Mouse (Mus musculus) midbrain, embryonic 11.5 days (tissue): ENCODE measurements at regions not wholly inside any gene's neighbourhood (a gene's known extent, or its start where the extent isn't known, plus 50 kb on each side); places are given as distances from the start of the nearest gene placed in this dataset.

Source experiments
- ATAC-seq: fragments of 200-750 bp; cut with Nextera tagmentation; 2 replicates; pipeline ENCODE4 v1.8.0; 2017; ENCODE audit warnings: moderate TSS enrichment, moderate library complexity; ENCODE audit not compliant: low FRiP score
- DNase-seq: peaks from one replicate; pipeline ENCODE4 v3.0.0; 2015; ENCODE audit warnings: low spot score; ENCODE audit errors: missing footprints
- H3K27ac ChIP-seq: fragments of 300-500 bp; sonication (generic); 2 replicates; pipeline ENCODE4 v1.5.1; 2014; ENCODE audit warnings: low read depth, low read length
- H3K27me3 ChIP-seq: fragments of 300-500 bp; sonication (generic); 2 replicates; pipeline ENCODE4 v1.6.1; 2014; ENCODE audit warnings: mild to moderate bottlenecking, low read length, moderate library complexity, mixed read lengths; ENCODE audit not compliant: control insufficient read depth, insufficient read depth
- H3K36me3 ChIP-seq: fragments of 300-500 bp; sonication (generic); 2 replicates; pipeline ENCODE4 v1.6.1; 2014; ENCODE audit warnings: mild to moderate bottlenecking, low read length, moderate library complexity, mixed read lengths; ENCODE audit not compliant: control insufficient read depth, insufficient read depth
- H3K4me1 ChIP-seq: fragments of 300-500 bp; sonication (generic); 2 replicates; pipeline ENCODE4 v1.6.1; 2014; ENCODE audit warnings: low read length; ENCODE audit not compliant: control insufficient read depth, insufficient read depth
- H3K4me2 ChIP-seq: fragments of 300-500 bp; sonication (generic); 2 replicates; pipeline ENCODE4 v1.6.1; 2014; ENCODE audit warnings: mild to moderate bottlenecking, moderate library complexity
- H3K4me3 ChIP-seq: fragments of 300-500 bp; sonication (generic); 2 replicates; pipeline ENCODE4 v1.5.1; 2014; ENCODE audit warnings: low read depth, low read length
- H3K9ac ChIP-seq: fragments of 300-500 bp; sonication (generic); 2 replicates; pipeline ENCODE4 v1.6.1; 2014; ENCODE audit warnings: low read length
- H3K9me3 ChIP-seq: fragments of 300-500 bp; sonication (generic); 2 replicates; pipeline ENCODE4 v1.6.1; 2016; ENCODE audit warnings: low read length; ENCODE audit not compliant: control insufficient read depth
- WGBS: fragments of 180-500 bp; shearing (Covaris S2); extraction: QIAGEN DNeasy Blood & Tissue Kit; methylation state at CpG from one replicate; pipeline ENCODE4 v1.1.7; 2014; 5-methylcytosine and 5-hydroxymethylcytosine counted together

DNA sequence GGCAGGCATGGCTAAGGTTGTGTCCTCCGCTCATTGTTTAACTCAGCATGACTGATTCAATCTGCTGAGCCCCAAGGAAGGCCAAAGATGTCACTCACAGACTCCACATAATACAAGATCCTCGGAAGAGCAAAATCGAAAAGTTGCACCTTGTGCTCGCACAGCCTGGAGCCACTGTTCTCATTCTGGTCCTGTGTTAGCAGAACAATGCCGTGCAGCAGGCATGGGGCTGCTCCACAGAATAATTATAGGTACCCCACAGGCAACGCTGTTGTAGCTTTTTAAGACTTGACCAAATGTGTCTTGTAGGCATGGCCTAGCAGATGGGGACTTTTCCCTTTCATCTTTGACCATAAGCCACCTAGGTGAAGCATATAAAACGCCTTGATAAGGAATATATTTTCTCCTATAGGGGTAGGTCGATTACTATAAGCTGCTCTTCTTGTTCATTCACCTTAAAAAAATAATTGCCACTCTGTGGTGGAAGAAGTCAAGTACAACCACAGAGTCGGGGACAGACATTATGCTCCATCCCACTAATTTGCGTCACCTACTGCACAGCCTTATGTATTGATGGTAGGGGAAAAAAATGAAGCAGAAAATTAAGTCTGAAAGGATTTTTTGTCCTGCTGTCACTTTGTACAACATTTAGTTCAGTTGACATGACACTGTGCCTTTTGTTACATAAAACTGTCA, 529.8 kb upstream of the Itga1 start:
- ATAC-seq (peak; percentile 81), DNase-seq (peak; percentile 86)
- Histone ChIP-seq H3K27ac (no peak overlapping the region), H3K4me1 (no peaks in the 10 kb centered on the region), H3K9ac (no peak overlapping the region), H3K36me3 (no peaks in the 10 kb centered on the region), H3K4me3 (no peak overlapping the region), H3K9me3 (no peaks in the 10 kb centered on the region), H3K4me2 (no peak overlapping the region), H3K27me3 (no peaks in the 10 kb centered on the region)
- WGBS = 45% methylated on average over 10 of the region's 10 CpGs

DNA sequence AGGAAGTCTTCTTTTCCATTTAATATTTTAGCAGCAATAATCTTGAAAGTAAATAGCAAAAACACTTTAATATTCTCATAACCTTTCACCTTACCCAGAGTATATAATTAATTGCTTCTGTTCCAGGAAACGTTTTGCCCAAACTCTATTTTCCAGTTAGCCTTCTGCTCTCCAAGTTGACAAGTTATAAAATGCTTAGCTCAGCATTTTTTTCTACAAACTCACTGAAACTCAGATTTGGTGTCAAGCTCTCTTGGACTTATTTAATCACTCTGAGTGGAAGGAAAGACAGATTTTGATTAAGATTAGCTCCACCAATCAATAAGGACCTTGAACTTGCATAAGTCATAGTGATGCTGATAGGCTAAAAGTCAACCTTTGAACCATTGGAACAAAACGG, 528.8 kb upstream of the Itga1 start:
- DNase-seq = no peak
- H3K36me3 ChIP-seq = no peaks in the 10 kb centered on the region
- H3K9ac ChIP-seq = no peak overlapping the region
- H3K4me1 ChIP-seq = no peaks in the 10 kb centered on the region
- no peaks in the 10 kb centered on the region for H3K27me3 ChIP-seq
- no peak for ATAC-seq
- WGBS = 76% methylated on average over 2 of the region's 2 CpGs
- H3K4me3 ChIP-seq = no peak overlapping the region
- no peak overlapping the region for H3K27ac ChIP-seq
- H3K4me2 ChIP-seq = no peak overlapping the region
- H3K9me3 ChIP-seq = no peaks in the 10 kb centered on the region

DNA sequence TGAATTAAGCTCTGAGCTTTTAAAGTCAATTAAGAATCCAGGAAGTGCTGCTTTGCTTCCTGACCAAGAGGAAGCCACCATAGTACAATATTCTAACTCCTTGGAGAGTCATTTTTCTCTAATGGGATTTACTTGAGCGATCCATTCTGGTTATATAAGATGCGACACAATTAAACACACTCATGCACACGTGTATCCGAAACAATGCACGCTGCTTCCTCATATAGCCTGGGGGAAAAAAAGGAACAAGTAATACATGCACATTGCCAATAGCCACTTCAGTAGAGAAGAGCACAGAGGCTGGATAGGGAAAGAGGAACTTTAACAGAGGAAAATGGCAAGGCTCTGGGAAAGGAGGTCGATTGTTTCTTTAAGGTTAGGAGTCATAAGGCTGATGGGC, 511.4 kb upstream of the Itga1 start:
- no peaks in the 10 kb centered on the region for H3K36me3 ChIP-seq
- H3K4me2 ChIP-seq = no peak overlapping the region
- H3K27ac ChIP-seq = no peak overlapping the region
- H3K27me3 ChIP-seq = no peaks in the 10 kb centered on the region
- no peaks in the 10 kb centered on the region for H3K9me3 ChIP-seq
- H3K4me3 ChIP-seq = no peak overlapping the region
- ATAC-seq (no peak), DNase-seq (no peak)
- H3K9ac ChIP-seq = no peak overlapping the region
- WGBS = 88% methylated on average over 6 of the region's 6 CpGs
- H3K4me1 ChIP-seq = no peaks in the 10 kb centered on the region

DNA sequence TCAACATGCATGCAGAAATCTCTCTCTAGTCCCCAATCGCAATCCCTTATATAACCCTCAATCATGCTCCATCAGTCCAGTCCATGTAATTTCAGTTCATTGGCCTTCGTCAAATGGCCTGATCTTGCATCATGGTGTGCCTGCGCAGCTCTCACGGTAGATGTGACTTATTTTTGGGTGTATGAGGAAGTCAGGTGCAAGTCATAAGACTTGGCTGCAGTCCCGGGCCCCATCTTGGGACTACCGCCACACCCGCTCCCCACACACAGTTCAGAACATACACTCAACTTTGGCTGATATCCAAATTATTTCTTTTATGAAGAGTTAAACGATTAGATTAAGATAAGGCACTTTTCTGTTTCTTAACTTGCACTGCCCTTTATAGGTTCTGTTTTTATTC, 504.7 kb upstream of the Itga1 start:
- no peaks in the 10 kb centered on the region for H3K27me3 ChIP-seq
- WGBS = 94% methylated on average over 8 of the region's 8 CpGs
- H3K36me3 ChIP-seq = no peaks in the 10 kb centered on the region
- no peak overlapping the region for H3K27ac ChIP-seq
- H3K9ac ChIP-seq = no peak overlapping the region
- ATAC-seq (no peak), DNase-seq (no peak)
- H3K4me1 ChIP-seq = no peaks in the 10 kb centered on the region
- no peaks in the 10 kb centered on the region for H3K9me3 ChIP-seq
- no peak overlapping the region for H3K4me2 ChIP-seq
- no peak overlapping the region for H3K4me3 ChIP-seq

DNA sequence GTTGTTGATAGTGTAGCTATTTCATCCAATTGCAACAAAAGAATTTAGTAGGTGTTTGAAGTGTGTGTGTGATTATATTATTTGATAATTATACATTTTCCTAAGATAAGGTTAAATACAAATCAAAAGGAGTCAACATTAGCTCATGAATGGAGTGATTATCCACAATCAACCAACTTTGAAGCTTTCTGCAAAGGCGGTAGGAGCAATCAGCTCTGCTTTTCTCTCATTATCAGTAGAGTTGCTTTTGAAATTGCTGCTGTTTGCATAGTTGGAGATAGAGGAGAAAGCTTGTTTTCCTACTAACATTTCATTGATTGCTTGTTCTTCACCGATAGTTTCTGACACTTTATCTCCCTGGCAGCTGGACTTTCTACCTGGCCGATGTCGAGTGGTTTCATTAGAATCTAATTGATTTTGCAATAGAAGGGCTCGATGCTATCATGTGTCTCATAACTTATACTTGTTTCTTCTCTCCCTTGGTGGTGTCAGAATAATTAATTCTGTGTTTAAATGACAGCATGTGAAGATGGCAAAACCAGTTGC, 493.4 kb upstream of the Itga1 start:
- 84% methylated on average over 5 of the region's 5 CpGs for WGBS
- DNase-seq (no peak), ATAC-seq (no peak)
- Histone ChIP-seq H3K9ac (no peak overlapping the region), H3K27me3 (no peaks in the 10 kb centered on the region), H3K4me1 (no peaks in the 10 kb centered on the region), H3K4me3 (no peak overlapping the region), H3K4me2 (no peak overlapping the region), H3K36me3 (no peaks in the 10 kb centered on the region), H3K27ac (no peak overlapping the region), H3K9me3 (no peaks in the 10 kb centered on the region)

DNA sequence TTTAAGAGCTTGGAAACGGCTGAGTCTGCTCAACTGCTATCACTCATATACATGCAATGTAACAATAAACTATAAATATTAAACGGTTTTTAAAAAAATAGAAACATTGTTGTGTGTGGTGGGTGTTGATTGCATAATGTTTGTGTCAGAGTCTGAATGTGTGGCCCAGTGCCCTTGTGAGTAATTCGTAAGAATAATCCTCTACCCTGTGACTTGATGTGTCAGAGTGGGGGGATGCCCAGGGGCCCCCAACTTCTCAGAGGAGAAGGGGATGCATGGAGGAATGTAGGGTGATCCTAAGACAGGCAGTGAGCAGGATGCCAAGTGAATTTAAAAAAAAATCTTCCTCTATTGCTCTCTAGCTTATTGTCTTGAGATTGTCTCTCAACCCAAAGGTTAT, 474.2 kb upstream of the Itga1 start:
- H3K27ac ChIP-seq = no peak overlapping the region
- no peaks in the 10 kb centered on the region for H3K4me1 ChIP-seq
- DNase-seq (no peak), ATAC-seq (no peak)
- H3K9me3 ChIP-seq = no peaks in the 10 kb centered on the region
- WGBS = 82% methylated on average over 3 of the region's 3 CpGs
- H3K9ac ChIP-seq = no peak overlapping the region
- H3K4me3 ChIP-seq = no peak overlapping the region
- H3K4me2 ChIP-seq = no peak overlapping the region
- no peaks in the 10 kb centered on the region for H3K36me3 ChIP-seq
- H3K27me3 ChIP-seq = no peaks in the 10 kb centered on the region

DNA sequence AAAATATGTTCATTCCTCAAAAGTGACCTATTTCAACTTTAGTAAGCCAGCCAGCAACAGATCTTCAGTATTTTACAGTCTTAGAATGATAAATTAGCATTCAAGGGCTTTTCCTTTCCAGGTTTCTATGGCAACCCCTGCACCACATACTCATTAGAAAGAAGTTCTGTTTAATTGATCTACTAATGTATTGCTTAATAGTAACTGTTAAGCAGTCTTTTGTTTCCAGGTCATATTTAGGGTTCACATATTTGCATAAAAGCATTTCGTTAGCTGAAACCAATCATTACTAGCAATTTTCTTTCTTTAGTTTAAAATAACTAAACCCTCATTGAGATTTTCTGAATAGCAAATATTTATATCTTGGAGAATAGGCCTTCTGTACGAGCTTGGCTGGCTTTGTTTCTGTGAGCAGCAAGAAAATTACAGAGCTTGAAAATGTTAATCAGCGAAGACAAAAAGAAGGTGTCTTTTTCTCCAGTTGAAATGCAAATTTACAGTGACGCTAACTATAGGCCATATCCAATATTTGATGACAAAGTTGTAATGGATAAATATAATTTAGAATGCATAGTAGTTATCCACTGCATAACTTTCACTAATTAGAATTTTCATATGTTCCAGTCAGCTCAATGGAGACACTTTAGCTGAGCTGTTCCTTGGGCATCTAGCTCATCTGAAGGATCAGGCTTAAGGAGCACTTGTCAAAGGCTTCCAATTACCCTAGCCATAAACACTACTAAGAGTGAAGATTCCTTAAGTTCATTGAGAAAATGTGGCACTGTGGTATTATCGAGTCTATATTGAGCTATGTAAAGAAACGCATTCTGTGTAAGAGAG, 473.5 kb upstream of the Itga1 start:
- H3K27me3 ChIP-seq = no peaks in the 10 kb centered on the region
- WGBS = 83% methylated on average over 6 of the region's 6 CpGs
- no peak overlapping the region for H3K27ac ChIP-seq
- H3K4me2 ChIP-seq = no peak overlapping the region
- H3K4me3 ChIP-seq = no peak overlapping the region
- H3K4me1 ChIP-seq = no peaks in the 10 kb centered on the region
- no peak overlapping the region for H3K9ac ChIP-seq
- H3K9me3 ChIP-seq = no peaks in the 10 kb centered on the region
- H3K36me3 ChIP-seq = no peaks in the 10 kb centered on the region
- ATAC-seq = no peak
- DNase-seq = no peak

DNA sequence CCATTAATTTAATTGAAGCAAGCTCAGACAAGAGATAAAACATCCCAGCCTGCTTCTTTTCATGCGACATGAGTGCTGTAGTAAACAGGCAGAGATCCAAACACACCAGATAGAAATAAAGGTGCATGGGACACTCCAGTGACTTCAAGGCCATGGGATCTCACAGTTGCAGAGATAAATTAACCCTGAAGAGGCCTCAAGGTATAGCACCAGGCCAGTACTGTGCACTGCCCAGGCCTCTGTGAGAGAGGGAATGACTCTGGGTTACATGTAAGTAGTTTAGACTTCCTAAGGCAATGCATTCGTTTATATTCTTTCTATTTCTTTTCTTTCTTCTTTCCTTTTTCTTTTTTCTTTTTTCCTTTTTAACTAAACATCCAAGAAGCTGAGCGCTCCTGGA, 439.4 kb upstream of the Itga1 start:
- Histone ChIP-seq H3K4me2 (no peak overlapping the region), H3K9ac (no peak overlapping the region), H3K27me3 (no peaks in the 10 kb centered on the region), H3K27ac (no peak overlapping the region), H3K4me1 (no peaks in the 10 kb centered on the region), H3K36me3 (no peaks in the 10 kb centered on the region), H3K4me3 (no peak overlapping the region), H3K9me3 (no peaks in the 10 kb centered on the region)
- WGBS = 85% methylated on average over 3 of the region's 3 CpGs
- no peak for ATAC-seq
- DNase-seq = no peak

DNA sequence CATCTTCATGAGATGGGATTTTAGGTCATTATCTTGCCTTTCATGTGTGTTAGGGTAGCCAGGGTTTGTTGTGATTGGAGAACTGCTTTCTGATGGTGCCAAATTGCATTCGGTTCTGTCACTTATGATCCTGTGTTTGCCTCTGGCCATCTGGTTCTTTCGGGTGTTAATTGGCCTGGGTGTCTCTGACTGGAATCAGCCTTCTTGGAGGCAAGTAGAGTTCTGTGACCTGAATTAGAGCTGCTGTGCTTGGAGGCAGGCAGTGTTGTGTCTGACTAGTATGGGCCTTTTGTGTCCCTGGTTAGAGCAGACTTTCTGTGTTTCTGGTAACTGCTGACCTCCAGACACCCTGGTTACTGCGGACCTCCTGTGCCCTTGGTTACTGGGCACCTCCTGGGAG, 434.1 kb upstream of the Itga1 start:
- WGBS = 90% methylated on average over 3 of the region's 3 CpGs
- H3K27me3 ChIP-seq = no peaks in the 10 kb centered on the region
- H3K4me2 ChIP-seq = no peak overlapping the region
- no peak for DNase-seq
- no peaks in the 10 kb centered on the region for H3K9me3 ChIP-seq
- no peak overlapping the region for H3K9ac ChIP-seq
- H3K4me1 ChIP-seq = no peaks in the 10 kb centered on the region
- no peak overlapping the region for H3K27ac ChIP-seq
- no peak overlapping the region for H3K4me3 ChIP-seq
- no peak for ATAC-seq
- H3K36me3 ChIP-seq = no peaks in the 10 kb centered on the region
